Comparison of ENCODE assay signal across 19 mouse cellular contexts in the genomic region with DNA sequence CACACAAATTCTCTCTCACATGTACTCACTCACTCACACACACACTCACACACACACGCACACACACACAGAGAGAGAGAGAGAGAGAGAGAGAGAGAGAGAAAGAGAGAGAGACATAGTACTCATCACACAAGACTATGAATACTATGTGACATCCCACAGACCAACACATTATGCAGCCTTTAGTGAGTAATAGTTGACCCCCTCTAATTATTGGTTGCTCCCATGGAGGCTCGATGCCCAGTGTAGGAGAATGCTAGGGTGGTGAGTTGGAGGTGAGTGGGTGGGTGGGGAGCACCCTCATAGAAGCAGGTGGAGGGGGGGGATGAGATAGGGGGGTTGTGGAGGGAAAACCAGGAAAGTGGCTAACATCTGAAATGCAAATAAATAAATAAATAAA.
DNase-seq lines count a peak whose midpoint lies in the region; ATAC-seq lines count a peak whose summit lies in the region.
"Had no signal": no experiment of that assay in that cellular context is flagged by ENCODE, and none has a peak within 500 bp of the region (broad histone marks: within the 10 kb centered on the region; RNA-seq: fewer than 3 reads in every experiment).

No protein-coding gene starts in this region.

- H3K27ac ChIP-seq in forebrain, embryonic 14.5 days (ENCODE audit: low read depth, low read length), result no peak overlapping the region
- no peak overlapping the region for H3K27ac ChIP-seq in forebrain, embryonic 11.5 days (ENCODE audit: low read depth, low read length)
- no peak overlapping the region for H3K27ac ChIP-seq in hindbrain, embryonic 15.5 days (replicated peaks)
- H3K27ac ChIP-seq in hindbrain, embryonic 10.5 days, result no peak overlapping the region
- no peak overlapping the region for H3K27ac ChIP-seq in forebrain, embryonic 16.5 days (ENCODE audit: low read length)
- H3K27ac ChIP-seq in midbrain, embryonic 14.5 days (replicated peaks; ENCODE audit: low read depth, low read length), result no peak overlapping the region
- no peak overlapping the region for H3K27ac ChIP-seq in heart, embryonic 12.5 days (ENCODE audit: poor library complexity, severe bottlenecking)
- H3K27ac ChIP-seq: embryonic facial prominence, embryonic 12.5 days; heart, embryonic 10.5 days; heart, embryonic 15.5 days; hindbrain, embryonic 14.5 days had no signal

- H3K27me3 ChIP-seq in forebrain, embryonic 14.5 days (replicated peaks; ENCODE audit: control insufficient read depth, insufficient read depth, low read length), result no peaks in the 10 kb centered on the region
- H3K27me3 ChIP-seq in forebrain, embryonic 11.5 days (ENCODE audit: control insufficient read depth, insufficient read depth, low read length), result no peaks in the 10 kb centered on the region
- no peaks in the 10 kb centered on the region for H3K27me3 ChIP-seq in hindbrain, embryonic 15.5 days
- H3K27me3 ChIP-seq in hindbrain, embryonic 10.5 days (ENCODE audit: insufficient read depth, poor library complexity, severe bottlenecking), result no peaks in the 10 kb centered on the region
- H3K27me3 ChIP-seq in forebrain, embryonic 16.5 days (replicated peaks; ENCODE audit: control insufficient read depth, insufficient read depth, low read length), result no peaks in the 10 kb centered on the region
- H3K27me3 ChIP-seq in midbrain, embryonic 14.5 days (ENCODE audit: control insufficient read depth, insufficient read depth, low read length), result no peaks in the 10 kb centered on the region
- no peaks in the 10 kb centered on the region for H3K27me3 ChIP-seq in heart, embryonic 12.5 days (replicated peaks)
- H3K27me3 ChIP-seq: embryonic facial prominence, embryonic 12.5 days; heart, embryonic 15.5 days had no signal

- no peak overlapping the region for H3K9ac ChIP-seq in forebrain, embryonic 14.5 days (ENCODE audit: low read length)
- no peak overlapping the region for H3K9ac ChIP-seq in forebrain, embryonic 11.5 days (ENCODE audit: low read length)
- H3K9ac ChIP-seq in hindbrain, embryonic 15.5 days, result no peak overlapping the region
- H3K9ac ChIP-seq in forebrain, embryonic 16.5 days (replicated peaks; ENCODE audit: low read depth, low read length), result no peak overlapping the region
- H3K9ac ChIP-seq in midbrain, embryonic 14.5 days (replicated peaks; ENCODE audit: low read length), result no peak overlapping the region
- H3K9ac ChIP-seq in heart, embryonic 12.5 days, result no peak overlapping the region
- H3K9ac ChIP-seq: embryonic facial prominence, embryonic 12.5 days; heart, embryonic 15.5 days; hindbrain, embryonic 14.5 days had no signal

- no peaks in the 10 kb centered on the region for H3K9me3 ChIP-seq in forebrain, embryonic 14.5 days (replicated peaks; ENCODE audit: control insufficient read depth, low read length)
- H3K9me3 ChIP-seq in forebrain, embryonic 11.5 days (ENCODE audit: control insufficient read depth, low read length), result no peaks in the 10 kb centered on the region
- no peaks in the 10 kb centered on the region for H3K9me3 ChIP-seq in hindbrain, embryonic 15.5 days
- no peaks in the 10 kb centered on the region for H3K9me3 ChIP-seq in hindbrain, embryonic 10.5 days
- no peaks in the 10 kb centered on the region for H3K9me3 ChIP-seq in forebrain, embryonic 16.5 days (ENCODE audit: control insufficient read depth, low read length)
- H3K9me3 ChIP-seq in midbrain, embryonic 14.5 days (ENCODE audit: control insufficient read depth, low read length), result no peaks in the 10 kb centered on the region
- no peaks in the 10 kb centered on the region for H3K9me3 ChIP-seq in heart, embryonic 12.5 days (replicated peaks)
- H3K9me3 ChIP-seq: embryonic facial prominence, embryonic 12.5 days; heart, embryonic 10.5 days; heart, embryonic 15.5 days had no signal

- no peaks in the 10 kb centered on the region; the same call in 1 of the 2 replicates for H3K4me1 ChIP-seq in forebrain, embryonic 14.5 days (ENCODE audit: control insufficient read depth, insufficient read depth, low read length)
- H3K4me1 ChIP-seq in forebrain, embryonic 11.5 days (replicated peaks; ENCODE audit: control insufficient read depth, insufficient read depth, low read length), result no peaks in the 10 kb centered on the region
- peaks cover 4% of the 10 kb centered on the region; the same call in 1 of the 2 replicates for H3K4me1 ChIP-seq in hindbrain, embryonic 15.5 days (replicated peaks)
- H3K4me1 ChIP-seq in hindbrain, embryonic 10.5 days (replicated peaks), result no peaks in the 10 kb centered on the region
- H3K4me1 ChIP-seq in forebrain, embryonic 16.5 days (replicated peaks; ENCODE audit: control insufficient read depth, insufficient read depth, low read length), result peaks cover 5% of the 10 kb centered on the region
- H3K4me1 ChIP-seq in midbrain, embryonic 14.5 days (ENCODE audit: control insufficient read depth, insufficient read depth, low read length), result no peaks in the 10 kb centered on the region
- no peaks in the 10 kb centered on the region for H3K4me1 ChIP-seq in heart, embryonic 12.5 days (replicated peaks)
- H3K4me1 ChIP-seq: embryonic facial prominence, embryonic 12.5 days; heart, embryonic 10.5 days; heart, embryonic 15.5 days had no signal

- 70% methylated on average over 2 of the region's 2 CpGs for WGBS in forebrain, embryonic 14.5 days
- WGBS in forebrain, embryonic 11.5 days, result 68% methylated on average over 2 of the region's 2 CpGs
- 81% methylated on average over 2 of the region's 2 CpGs for WGBS in hindbrain, embryonic 15.5 days
- 89% methylated on average over 2 of the region's 2 CpGs for WGBS in hindbrain, embryonic 10.5 days
- WGBS in forebrain, embryonic 16.5 days, result 64% methylated on average over 2 of the region's 2 CpGs
- 87% methylated on average over 2 of the region's 2 CpGs for WGBS in midbrain, embryonic 14.5 days
- WGBS in heart, embryonic 12.5 days, result 71% methylated on average over 2 of the region's 2 CpGs

- ATAC-seq in forebrain, embryonic 14.5 days, result peak; percentile 37; the same call in 1 of the 2 replicates
- no peak for ATAC-seq in forebrain, embryonic 11.5 days (replicated peaks; ENCODE audit: low FRiP score)
- ATAC-seq in hindbrain, embryonic 15.5 days (ENCODE audit: low FRiP score, low read depth), result 0 out of 2 replicates have a peak, but pooled peaks have one; percentile 54
- 0 out of 2 replicates have a peak, but pooled peaks have one; percentile 15 for ATAC-seq in forebrain, embryonic 16.5 days
- peak; percentile 48; the same call in 1 of the 2 replicates for ATAC-seq in midbrain, embryonic 14.5 days (ENCODE audit: low FRiP score, low TSS enrichment)
- ATAC-seq in heart, embryonic 12.5 days (ENCODE audit: insufficient number of reproducible peaks, low FRiP score), result no peak
- ATAC-seq: inflammation-experienced regulatory T-cells, adult 6 months had no signal

- no peak overlapping the region for H3K4me2 ChIP-seq in forebrain, embryonic 14.5 days (ENCODE audit: low read length)
- no peak overlapping the region for H3K4me2 ChIP-seq in forebrain, embryonic 11.5 days (ENCODE audit: low read depth, low read length, severe bottlenecking)
- H3K4me2 ChIP-seq in hindbrain, embryonic 15.5 days, result no peak overlapping the region
- no peak overlapping the region for H3K4me2 ChIP-seq in forebrain, embryonic 16.5 days (ENCODE audit: low read length)
- H3K4me2 ChIP-seq in midbrain, embryonic 14.5 days (ENCODE audit: low read length), result no peak overlapping the region
- H3K4me2 ChIP-seq in heart, embryonic 12.5 days, result no peak overlapping the region
- H3K4me2 ChIP-seq: embryonic facial prominence, embryonic 12.5 days; heart, embryonic 15.5 days; hindbrain, embryonic 14.5 days had no signal

- H3K4me3 ChIP-seq in forebrain, embryonic 14.5 days (ENCODE audit: low read depth, low read length), result no peak overlapping the region
- H3K4me3 ChIP-seq in forebrain, embryonic 11.5 days (ENCODE audit: low read depth, low read length), result no peak overlapping the region
- H3K4me3 ChIP-seq in hindbrain, embryonic 15.5 days, result no peak overlapping the region
- H3K4me3 ChIP-seq in hindbrain, embryonic 10.5 days, result no peak overlapping the region
- no peak overlapping the region for H3K4me3 ChIP-seq in forebrain, embryonic 16.5 days (replicated peaks; ENCODE audit: low read length)
- H3K4me3 ChIP-seq in midbrain, embryonic 14.5 days (replicated peaks; ENCODE audit: low read depth, low read length), result no peak overlapping the region
- H3K4me3 ChIP-seq in heart, embryonic 12.5 days, result no peak overlapping the region
- H3K4me3 ChIP-seq: embryonic facial prominence, embryonic 12.5 days; heart, embryonic 10.5 days; heart, embryonic 15.5 days had no signal

- no peak for DNase-seq in forebrain, embryonic 14.5 days (ENCODE audit: low spot score)
- no peak for DNase-seq in forebrain, embryonic 11.5 days (ENCODE audit: low spot score)
- DNase-seq in hindbrain, embryonic 10.5 days (ENCODE audit: low spot score), result no peak
- no peak for DNase-seq in midbrain, embryonic 14.5 days
- no peak for DNase-seq in frontal cortex, postnatal 10 days (ENCODE audit: low spot score in 2 of 2)
- DNase-seq: adrenal gland, postnatal 10 days; cerebellum, adult 11 months; cerebellum, adult 8-10 months; cerebellum, postnatal 25 days; gastrocnemius, postnatal 10 days; heart, adult 18-20 months had no signal

- no peaks in the 10 kb centered on the region for H3K36me3 ChIP-seq in forebrain, embryonic 14.5 days (ENCODE audit: control insufficient read depth, insufficient read depth, low read length)
- no peaks in the 10 kb centered on the region for H3K36me3 ChIP-seq in forebrain, embryonic 11.5 days (ENCODE audit: control insufficient read depth, insufficient read depth, low read length)
- H3K36me3 ChIP-seq in hindbrain, embryonic 15.5 days, result no peaks in the 10 kb centered on the region
- H3K36me3 ChIP-seq in hindbrain, embryonic 10.5 days, result no peaks in the 10 kb centered on the region
- H3K36me3 ChIP-seq in forebrain, embryonic 16.5 days (ENCODE audit: control insufficient read depth, insufficient read depth), result no peaks in the 10 kb centered on the region
- H3K36me3 ChIP-seq in midbrain, embryonic 14.5 days (ENCODE audit: control insufficient read depth, insufficient read depth, low read length), result no peaks in the 10 kb centered on the region
- H3K36me3 ChIP-seq in heart, embryonic 12.5 days, result no peaks in the 10 kb centered on the region
- H3K36me3 ChIP-seq: embryonic facial prominence, embryonic 12.5 days; heart, embryonic 10.5 days; heart, embryonic 15.5 days had no signal

Comparison
In these comparisons a context has a peak if more than half of its experiments do, and no peak if none do; other contexts are left out.
1. ATAC-seq: peak in forebrain, embryonic 14.5 days (single experiment), hindbrain, embryonic 15.5 days (single experiment), forebrain, embryonic 16.5 days (single experiment) and midbrain, embryonic 14.5 days (single experiment); none in forebrain, embryonic 11.5 days (single experiment) and heart, embryonic 12.5 days (single experiment).